Mouse (Mus musculus) liver, embryonic 14.5 days (tissue): ENCODE data around the gene Nop53. TPM values are rescaled to one million over a fixed set of nuclear protein-coding genes. Genes with fewer than 3 reads are reported as not detected.
A peak's percentile ranks its signal among the peaks of the same experiment; 100 is the strongest.

ENCODE experiments used
- ATAC-seq: fragments of 200-750 bp; cut with Nextera tagmentation; 2 replicates; pipeline ENCODE4 v1.8.0; 2017; ENCODE audit warnings: moderate number of reproducible peaks, mild to moderate bottlenecking, moderate library complexity; ENCODE audit not compliant: insufficient read depth
- DNase-seq, 3 experiments: peaks; one replicate each; pipeline ENCODE4 v3.0.0-alpha.2; 2012 to 2013; ENCODE audit warnings: low read depth in 3 of 3, low spot score in 3 of 3
- H3K27ac ChIP-seq: fragments of 300-500 bp; sonication (generic); 2 replicates; pipeline ENCODE4 v1.5.1; 2014; ENCODE audit warnings: moderate library complexity, mild to moderate bottlenecking, control low read depth, inconsistent platforms
- H3K27me3 ChIP-seq: fragments of 300-500 bp; sonication (generic); 2 replicates; pipeline ENCODE4 v1.6.1; 2014; ENCODE audit warnings: mild to moderate bottlenecking, low read length, moderate library complexity; ENCODE audit not compliant: control insufficient read depth, insufficient read depth
- H3K36me3 ChIP-seq: fragments of 300-500 bp; sonication (generic); replicated peaks from 2 replicates; pipeline ENCODE4 v1.6.1; 2014; ENCODE audit warnings: low read depth; ENCODE audit not compliant: control insufficient read depth, insufficient read depth
- H3K4me1 ChIP-seq, 2 experiments: fragments of 200-500 bp in 1 of 2; fragments of 300-500 bp in 1 of 2; sonication (generic) in 1 of 2; replicated peaks; 2 replicates each; pipeline ENCODE4 v1.6.1; 2012 to 2014; ENCODE audit warnings: antibody characterized with exemption in 1 of 2, inconsistent platforms in 1 of 2, low read length in 1 of 2; ENCODE audit not compliant: control insufficient read depth in 2 of 2, insufficient read depth in 2 of 2
- H3K4me2 ChIP-seq: fragments of 300-500 bp; sonication (generic); 2 replicates; pipeline ENCODE4 v1.6.1; 2014; ENCODE audit warnings: low read depth, mild to moderate bottlenecking, control low read depth, moderate library complexity
- H3K4me3 ChIP-seq, 2 experiments: fragments of 200-500 bp in 1 of 2; fragments of 300-500 bp in 1 of 2; sonication (generic) in 1 of 2; 2 replicates each; pipeline ENCODE4 v1.5.1; 2012 to 2014; ENCODE audit warnings: low read depth in 2 of 2, low read length in 2 of 2, mild to moderate bottlenecking in 2 of 2, control low read depth in 1 of 2, inconsistent platforms in 1 of 2, moderate library complexity in 1 of 2; ENCODE audit not compliant: insufficient read depth in 1 of 2
- H3K9ac ChIP-seq: fragments of 300-500 bp; sonication (generic); replicated peaks from 2 replicates; pipeline ENCODE4 v1.6.1; 2014; ENCODE audit warnings: mild to moderate bottlenecking, control low read depth, moderate library complexity
- H3K9me3 ChIP-seq: fragments of 300-500 bp; sonication (generic); 2 replicates; pipeline ENCODE4 v1.6.1; 2016; ENCODE audit warnings: low read length, mixed read lengths; ENCODE audit not compliant: control insufficient read depth
- CTCF ChIP-seq: IDR thresholded peaks from 2 replicates; pipeline ENCODE4 v1.5.1; 2016; ENCODE audit warnings: antibody characterized with exemption, low read depth, control low read depth
- EP300 ChIP-seq: IDR thresholded peaks from 2 replicates; pipeline ENCODE4 v1.6.1; 2016; ENCODE audit warnings: antibody characterized with exemption, low read depth
- WGBS: fragments of 180-500 bp; shearing (Covaris S2); extraction: QIAGEN DNeasy Blood & Tissue Kit; methylation state at CpG from one replicate; pipeline ENCODE4 v1.1.7; 2014; ENCODE audit not compliant: insufficient replicate concordance; 5-methylcytosine and 5-hydroxymethylcytosine counted together
- polyA plus RNA-seq, 2 experiments: library from polyadenylated mRNA; depleted of rRNA in 1 of 2; stranded (reverse) in 1 of 2; unstranded in 1 of 2; fragments of >200 nt; fragmentation: Nextera tagmentation in 1 of 2; extraction: Ambion mirVana in 1 of 2; gene quantifications; 2 replicates each; pipeline versions ENCODE4 v1.2.1 to v1.2.3; 2012 to 2014

The Nop53 gene
- polyA plus RNA-seq, 2 experiments = 56.9 to 75.9 TPM

GRCm38 (mm10) chr7:15961798-15962197 is 15.9 kb upstream of the Nop53 start:
- 70% methylated on average over 7 of the region's 7 CpGs for WGBS
- TF ChIP-seq CTCF (no peak), EP300 (no peak)
- Histone ChIP-seq H3K4me1 (no peaks in the 10 kb centered on the region; a peak in 1 of 4 replicates), H3K9me3 (no peaks in the 10 kb centered on the region), H3K27ac (no peak overlapping the region), H3K4me2 (no peak overlapping the region), H3K36me3 (no peaks in the 10 kb centered on the region), H3K4me3 (no peak overlapping the region), H3K9ac (no peak overlapping the region), H3K27me3 (no peaks in the 10 kb centered on the region)
- ATAC-seq (no peak), DNase-seq (no peak)

GRCm38 (mm10) chr7:15961239-15961638 is 15.4 kb upstream of the Nop53 start:
- no peaks in the 10 kb centered on the region for H3K27me3 ChIP-seq
- DNase-seq = no peak
- WGBS = 52% methylated on average over 4 of the region's 4 CpGs
- no peaks in the 10 kb centered on the region for H3K36me3 ChIP-seq
- H3K4me1 ChIP-seq = no peaks in the 10 kb centered on the region; a peak in 1 of 4 replicates
- H3K9ac ChIP-seq = no peak overlapping the region
- no peak overlapping the region for H3K27ac ChIP-seq
- no peaks in the 10 kb centered on the region for H3K9me3 ChIP-seq
- TF ChIP-seq CTCF (no peak), EP300 (no peak)
- no peak overlapping the region for H3K4me2 ChIP-seq
- no peak for ATAC-seq
- no peak overlapping the region for H3K4me3 ChIP-seq

GRCm38 (mm10) chr7:15960691-15961090 is 14.8 kb upstream of the Nop53 start:
- Histone ChIP-seq H3K4me3 (no peak overlapping the region), H3K9me3 (no peaks in the 10 kb centered on the region), H3K9ac (no peak overlapping the region), H3K27me3 (no peaks in the 10 kb centered on the region), H3K4me1 (peaks cover 0 to under 1% of the 10 kb centered on the region in 2 experiments; a peak in 2 of 4 replicates), H3K36me3 (no peaks in the 10 kb centered on the region), H3K4me2 (no peak overlapping the region), H3K27ac (no peak overlapping the region)
- ATAC-seq (no peak), DNase-seq (no peak)
- TF ChIP-seq CTCF (no peak), EP300 (no peak)
- WGBS = 48% methylated on average over 4 of the region's 4 CpGs

GRCm38 (mm10) chr7:15956143-15956542 is 10.3 kb upstream of the Nop53 start:
- DNase-seq (no peak), ATAC-seq (no peak)
- peaks cover 40 to 42% of the 10 kb centered on the region in 2 experiments for H3K4me1 ChIP-seq
- H3K9ac ChIP-seq = no peak overlapping the region
- no peak overlapping the region for H3K27ac ChIP-seq
- H3K36me3 ChIP-seq = no peaks in the 10 kb centered on the region
- no peak overlapping the region for H3K4me2 ChIP-seq
- H3K27me3 ChIP-seq = no peaks in the 10 kb centered on the region; the same call in 1 of the 2 replicates
- TF ChIP-seq EP300 = no peak
- H3K9me3 ChIP-seq = no peaks in the 10 kb centered on the region
- no peak overlapping the region for H3K4me3 ChIP-seq
- WGBS = 75% methylated on average over 5 of the region's 5 CpGs

GRCm38 (mm10) chr7:15955509-15955908 is 9.6 kb upstream of the Nop53 start:
- ATAC-seq (no peak), DNase-seq (no peak)
- Histone ChIP-seq H3K9me3 (no peaks in the 10 kb centered on the region), H3K9ac (peak overlapping the region; percentile 23; the same call in 1 of the 2 replicates), H3K4me1 (peaks cover 42 to 48% of the 10 kb centered on the region in 2 experiments), H3K27ac (no peak overlapping the region), H3K27me3 (no peaks in the 10 kb centered on the region; the same call in 1 of the 2 replicates), H3K4me3 (peak overlapping the region; percentile 34 to 44; a peak in 3 of 4 replicates), H3K4me2 (peak overlapping the region; percentile 67), H3K36me3 (no peaks in the 10 kb centered on the region)
- TF ChIP-seq CTCF (no peak), EP300 (no peak)
- WGBS = 9% methylated on average over 7 of the region's 7 CpGs
